Mouse (Mus musculus) E14TG2a.4 (cell line): Measurements from ENCODE around the gene Fam192a.

Experiments used
- CTCF ChIP-seq: conservative IDR thresholded peaks from 2 replicates; pipeline ENCODE4 v1.5.1; 2014; ENCODE audit warnings: low read length
- NANOG ChIP-seq: IDR thresholded peaks from 2 replicates; pipeline ENCODE4 v1.6.1; 2014; ENCODE audit warnings: borderline replicate concordance, low read length, mixed read lengths

DNA sequence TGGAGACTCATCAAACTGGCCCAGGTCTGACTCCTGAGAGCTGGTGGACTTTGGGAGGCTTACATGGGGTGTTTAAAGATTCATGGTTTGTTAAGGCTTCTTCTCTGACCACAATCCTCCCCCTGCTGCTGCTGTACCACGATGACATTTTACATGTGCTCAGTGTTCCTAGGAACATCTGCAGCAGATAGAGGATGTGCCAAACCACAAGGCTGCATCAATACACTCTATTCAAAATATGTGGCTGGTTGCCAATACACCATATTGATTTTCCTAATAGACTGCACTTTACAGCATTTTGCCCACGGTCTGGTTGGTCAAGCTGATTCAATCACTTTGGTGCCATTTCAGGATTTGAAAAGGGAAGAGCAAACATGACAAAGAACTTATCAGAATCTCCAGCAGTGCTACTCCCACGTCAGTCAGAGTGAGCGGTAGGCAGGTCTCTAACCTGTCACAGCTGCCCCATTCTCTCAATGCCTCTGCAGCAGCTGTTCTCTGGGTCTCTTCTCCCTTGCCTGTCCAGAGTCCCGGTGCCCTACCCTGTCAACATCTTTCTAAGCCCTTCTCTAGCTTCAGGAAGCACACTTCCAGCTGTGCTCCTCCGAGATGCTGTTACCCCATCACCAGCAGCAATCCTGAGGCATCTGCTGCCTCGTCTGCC is 19.8 kb downstream of the Fam192a start:
- TF ChIP-seq CTCF: no peak
- no peak for TF ChIP-seq NANOG
